Mouse (Mus musculus) kidney, postnatal 0 days (tissue): ENCODE measurements around the gene Gm9376. TPM values are rescaled to one million over a fixed set of nuclear protein-coding genes. Genes with fewer than 3 reads are reported as not detected.

Experiments
- ATAC-seq: fragments of 200-750 bp; cut with Nextera tagmentation; replicated peaks from 2 replicates; pipeline ENCODE4 v1.8.0; 2017; ENCODE audit warnings: low read depth, moderate number of reproducible peaks, moderate TSS enrichment, moderate library complexity; ENCODE audit not compliant: low FRiP score
- DNase-seq: peaks from one replicate; pipeline ENCODE4 v3.0.0-alpha.2; 2016; ENCODE audit warnings: low spot score
- H3K27ac ChIP-seq: fragments of 300-500 bp; sonication (generic); 2 replicates; pipeline ENCODE4 v1.5.1; 2014; ENCODE audit warnings: mild to moderate bottlenecking
- H3K27me3 ChIP-seq: fragments of 300-500 bp; sonication (generic); 2 replicates; pipeline ENCODE4 v1.6.1; 2014; ENCODE audit warnings: low read length, mixed read lengths; ENCODE audit not compliant: insufficient read depth
- H3K36me3 ChIP-seq: fragments of 300-500 bp; sonication (generic); 2 replicates; pipeline ENCODE4 v1.6.1; 2014; ENCODE audit warnings: low read length, mixed read lengths; ENCODE audit not compliant: insufficient read depth
- H3K4me1 ChIP-seq: fragments of 300-500 bp; sonication (generic); replicated peaks from 2 replicates; pipeline ENCODE4 v1.6.1; 2014; ENCODE audit warnings: antibody characterized with exemption, low read length, mixed read lengths; ENCODE audit not compliant: insufficient read depth
- H3K4me2 ChIP-seq: fragments of 300-500 bp; sonication (generic); 2 replicates; pipeline ENCODE4 v1.6.1; 2014; ENCODE audit warnings: mild to moderate bottlenecking, low read length, moderate library complexity, mixed read lengths
- H3K4me3 ChIP-seq: fragments of 300-500 bp; sonication (generic); replicated peaks from 2 replicates; pipeline ENCODE4 v1.5.1; 2014; ENCODE audit warnings: low read depth, low read length
- H3K9ac ChIP-seq: fragments of 300-500 bp; sonication (generic); 2 replicates; pipeline ENCODE4 v1.6.1; 2014; ENCODE audit warnings: low read depth, low read length
- H3K9me3 ChIP-seq: fragments of 300-500 bp; sonication (generic); replicated peaks from 2 replicates; pipeline ENCODE4 v1.6.1; 2016; ENCODE audit warnings: low read length, inconsistent platforms, mixed read lengths
- CTCF ChIP-seq: IDR thresholded peaks from 2 replicates; pipeline ENCODE4 v1.5.1; 2016; ENCODE audit warnings: antibody characterized with exemption, low read depth, mild to moderate bottlenecking, moderate library complexity
- WGBS: fragments of 180-500 bp; shearing (Covaris S2); extraction: QIAGEN DNeasy Blood & Tissue Kit; methylation state at CpG from one replicate; pipeline ENCODE4 v1.1.7; 2014; 5-methylcytosine and 5-hydroxymethylcytosine counted together
- polyA plus RNA-seq: library from polyadenylated mRNA; unstranded; fragments of >200 nt; fragmentation: Nextera tagmentation; extraction: Ambion mirVana; gene quantifications from 2 replicates; pipeline ENCODE4 v1.2.1, GENCODE M21; 2015

Gene Gm9376
- polyA plus RNA-seq, 1 experiment from 2014 or later, result not detected

- DNase-seq (no peak), ATAC-seq (no peak)
- Histone ChIP-seq H3K4me2 (no peak overlapping the region), H3K4me3 (no peak overlapping the region), H3K36me3 (no peaks in the 10 kb centered on the region), H3K4me1 (no peaks in the 10 kb centered on the region), H3K27me3 (no peaks in the 10 kb centered on the region), H3K9ac (no peak overlapping the region), H3K9me3 (no peaks in the 10 kb centered on the region), H3K27ac (no peak overlapping the region)
- 84% methylated on average over 7 of the region's 7 CpGs for WGBS
- no peak for TF ChIP-seq CTCF
These were observed 11.1 kb downstream of the Gm9376 start for GRCm38 (mm10) chr14:118277704-118278498.

GRCm38 (mm10) chr14:118282272-118282671 lies 15.5 kb downstream of the Gm9376 start:
- DNase-seq (no peak), ATAC-seq (no peak)
- TF ChIP-seq CTCF, result no peak
- H3K27me3 ChIP-seq, result no peaks in the 10 kb centered on the region
- WGBS, result 89% methylated on average over 3 of the region's 3 CpGs
- H3K4me2 ChIP-seq, result no peak overlapping the region
- no peak overlapping the region for H3K27ac ChIP-seq
- no peaks in the 10 kb centered on the region for H3K9me3 ChIP-seq
- H3K4me1 ChIP-seq, result no peaks in the 10 kb centered on the region
- H3K4me3 ChIP-seq, result no peak overlapping the region
- H3K9ac ChIP-seq, result no peak overlapping the region
- no peaks in the 10 kb centered on the region for H3K36me3 ChIP-seq

GRCm38 (mm10) chr14:118282917-118283316 lies 16.2 kb downstream of the Gm9376 start:
- WGBS, result 40% methylated on average over 14 of the region's 14 CpGs
- peak; percentile 54 for DNase-seq
- TF ChIP-seq CTCF, result no peak

DNA sequence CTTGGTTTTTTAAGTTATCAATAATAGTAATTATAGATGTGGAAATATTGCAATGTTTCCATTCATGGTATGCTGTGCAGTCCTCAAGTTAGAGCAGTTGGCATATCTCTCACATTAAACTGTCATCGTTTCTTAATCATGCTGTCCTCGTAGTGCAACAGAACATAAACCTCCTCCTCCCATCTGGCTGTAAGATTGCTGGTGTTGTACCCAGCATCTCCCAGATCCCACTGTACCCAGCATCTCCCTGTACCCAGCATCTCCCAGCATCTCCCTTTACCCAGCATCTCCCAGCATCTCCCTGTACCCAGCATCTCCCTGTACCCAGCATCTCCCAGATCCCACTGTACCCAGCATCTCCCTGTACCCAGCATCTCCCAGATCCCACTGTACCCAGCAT lies 19.3 kb downstream of the Gm9376 start:
- Histone ChIP-seq H3K4me3 (no peak overlapping the region), H3K36me3 (no peaks in the 10 kb centered on the region), H3K9ac (no peak overlapping the region), H3K4me2 (no peak overlapping the region), H3K4me1 (no peaks in the 10 kb centered on the region), H3K27me3 (no peaks in the 10 kb centered on the region), H3K9me3 (no peaks in the 10 kb centered on the region), H3K27ac (no peak overlapping the region)
- WGBS, result 62% methylated on average over 2 of the region's 2 CpGs
- ATAC-seq (no peak), DNase-seq (peak; percentile 8)
- no peak for TF ChIP-seq CTCF

More at GRCm38 (mm10) chr14:118282917-118283316, 16.2 kb downstream of the Gm9376 start:
- H3K27ac ChIP-seq, result no peak overlapping the region
- H3K4me3 ChIP-seq, result no peak overlapping the region
- H3K4me1 ChIP-seq, result no peaks in the 10 kb centered on the region
- peak; percentile 68 for ATAC-seq
- H3K9me3 ChIP-seq, result no peaks in the 10 kb centered on the region
- no peaks in the 10 kb centered on the region for H3K27me3 ChIP-seq
- no peak overlapping the region for H3K4me2 ChIP-seq
- no peaks in the 10 kb centered on the region for H3K36me3 ChIP-seq
- no peak overlapping the region for H3K9ac ChIP-seq

GRCm38 (mm10) chr14:118289133-118289532 lies 22.4 kb downstream of the Gm9376 start:
- H3K27me3 ChIP-seq, result no peaks in the 10 kb centered on the region

DNA sequence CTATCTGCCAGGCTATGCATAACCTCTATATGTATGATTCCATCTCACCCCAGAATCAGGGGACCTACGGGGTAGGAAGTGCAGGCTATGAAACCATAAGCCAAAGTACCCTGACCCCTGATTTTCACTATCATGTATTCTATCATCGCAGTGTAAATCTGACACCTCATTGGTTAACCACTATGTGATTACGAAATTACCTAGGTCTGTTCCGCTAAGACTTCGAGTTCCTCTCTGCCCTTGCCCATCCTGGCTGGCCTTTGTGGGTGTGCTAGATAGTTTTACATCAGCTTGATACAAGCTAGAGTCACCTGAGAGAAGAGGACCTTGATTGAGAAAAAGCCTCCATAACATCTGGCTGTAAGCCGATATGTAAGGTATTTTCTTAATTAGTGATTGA lies 23.2 kb downstream of the Gm9376 start:
- ATAC-seq, result no peak

More at GRCm38 (mm10) chr14:118289133-118289532, 22.4 kb downstream of the Gm9376 start:
- H3K4me2 ChIP-seq, result no peak overlapping the region
- no peak overlapping the region for H3K27ac ChIP-seq
- H3K9ac ChIP-seq, result no peak overlapping the region
- H3K4me3 ChIP-seq, result no peak overlapping the region
- WGBS, result 81% methylated on average over 8 of the region's 8 CpGs
- no peak for DNase-seq
- H3K36me3 ChIP-seq, result no peaks in the 10 kb centered on the region
- ATAC-seq, result no peak
- no peaks in the 10 kb centered on the region for H3K9me3 ChIP-seq
- TF ChIP-seq CTCF, result no peak
- no peaks in the 10 kb centered on the region for H3K4me1 ChIP-seq

More for the DNA sequence above, 23.2 kb downstream of the Gm9376 start:
- no peaks in the 10 kb centered on the region for H3K4me1 ChIP-seq
- no peak overlapping the region for H3K4me2 ChIP-seq
- no peak overlapping the region for H3K9ac ChIP-seq
- H3K36me3 ChIP-seq, result no peaks in the 10 kb centered on the region
- no peak overlapping the region for H3K4me3 ChIP-seq
- 79% methylated on average over 6 of the region's 6 CpGs for WGBS
- TF ChIP-seq CTCF, result no peak
- no peak for DNase-seq
- H3K27me3 ChIP-seq, result no peaks in the 10 kb centered on the region
- no peak overlapping the region for H3K27ac ChIP-seq
- no peaks in the 10 kb centered on the region for H3K9me3 ChIP-seq
